Mouse (Mus musculus) hindbrain, embryonic 11.5 days (tissue): ENCODE measurements around the gene Olfr517. TPM values are rescaled to one million over a fixed set of nuclear protein-coding genes. Genes with fewer than 3 reads are reported as not detected.

Experiments
- ATAC-seq: fragments of 200-750 bp; cut with Nextera tagmentation; 2 replicates; pipeline ENCODE4 v1.8.0; 2017; ENCODE audit warnings: mild to moderate bottlenecking, moderate TSS enrichment, moderate library complexity; ENCODE audit not compliant: low FRiP score
- DNase-seq: peaks from one replicate; pipeline ENCODE4 v3.0.0-alpha.2; 2015; ENCODE audit warnings: low spot score
- H3K27ac ChIP-seq: fragments of 300-500 bp; sonication (generic); 2 replicates; pipeline ENCODE4 v1.5.1; 2014; ENCODE audit warnings: mild to moderate bottlenecking, low read depth, low read length
- H3K27me3 ChIP-seq: fragments of 300-500 bp; sonication (generic); 2 replicates; pipeline ENCODE4 v1.6.1; 2014; ENCODE audit warnings: mild to moderate bottlenecking, low read length, moderate library complexity, mixed read lengths; ENCODE audit not compliant: control insufficient read depth, insufficient read depth
- H3K36me3 ChIP-seq: fragments of 300-500 bp; sonication (generic); 2 replicates; pipeline ENCODE4 v1.6.1; 2014; ENCODE audit warnings: mild to moderate bottlenecking, low read length, moderate library complexity, mixed read lengths; ENCODE audit not compliant: control insufficient read depth, insufficient read depth
- H3K4me1 ChIP-seq: fragments of 300-500 bp; sonication (generic); replicated peaks from 2 replicates; pipeline ENCODE4 v1.6.1; 2014; ENCODE audit warnings: low read length, mixed read lengths; ENCODE audit not compliant: control insufficient read depth, insufficient read depth
- H3K4me2 ChIP-seq: fragments of 300-500 bp; sonication (generic); replicated peaks from 2 replicates; pipeline ENCODE4 v1.6.1; 2014; ENCODE audit warnings: mild to moderate bottlenecking, low read depth, low read length
- H3K4me3 ChIP-seq: fragments of 300-500 bp; sonication (generic); 2 replicates; pipeline ENCODE4 v1.5.1; 2014; ENCODE audit warnings: low read depth, low read length
- H3K9ac ChIP-seq: fragments of 300-500 bp; sonication (generic); 2 replicates; pipeline ENCODE4 v1.6.1; 2014; ENCODE audit warnings: low read depth, low read length
- H3K9me3 ChIP-seq: fragments of 300-500 bp; sonication (generic); 2 replicates; pipeline ENCODE4 v1.6.1; 2016; ENCODE audit warnings: low read length; ENCODE audit not compliant: control insufficient read depth
- WGBS: fragments of 180-500 bp; shearing (Covaris S2); extraction: QIAGEN DNeasy Blood & Tissue Kit; methylation state at CpG from one replicate; pipeline ENCODE4 v1.1.7; 2014; 5-methylcytosine and 5-hydroxymethylcytosine counted together
- polyA plus RNA-seq: library from polyadenylated mRNA; unstranded; fragments of >200 nt; fragmentation: Nextera tagmentation; extraction: Ambion mirVana; gene quantifications from 2 replicates; pipeline ENCODE4 v1.2.1, GENCODE M21; 2014

Gene Olfr517
- not detected in 2 replicates for polyA plus RNA-seq

- H3K27me3 ChIP-seq: no peaks in the 10 kb centered on the region
- H3K9me3 ChIP-seq: no peaks in the 10 kb centered on the region
- 67% methylated on average over 2 of the region's 2 CpGs for WGBS
- no peak within 1 kb of the TSS for H3K9ac ChIP-seq
- no peak for ATAC-seq
- H3K4me1 ChIP-seq: no peaks in the 10 kb centered on the region
- no peak within 1 kb of the TSS for H3K27ac ChIP-seq
- no peak within 1 kb of the TSS for H3K4me3 ChIP-seq
- no peaks in the 10 kb centered on the region for H3K36me3 ChIP-seq
- DNase-seq: no peak
- no peak within 1 kb of the TSS for H3K4me2 ChIP-seq
Measured at GRCm38 (mm10) chr7:108872279-108872678, at the start of gene Olfr517. TSS of gene Olfr517 (minus strand) at chr7:108872379.

GRCm38 (mm10) chr7:108903969-108904368, 31.8 kb upstream of the Olfr517 start:
- WGBS: 85% methylated on average over 2 of the region's 2 CpGs
- Histone ChIP-seq H3K4me3 (no peak overlapping the region), H3K36me3 (no peaks in the 10 kb centered on the region), H3K27ac (no peak overlapping the region), H3K4me1 (no peaks in the 10 kb centered on the region), H3K4me2 (no peak overlapping the region), H3K27me3 (no peaks in the 10 kb centered on the region), H3K9ac (no peak overlapping the region), H3K9me3 (no peaks in the 10 kb centered on the region)
- no peak for DNase-seq
- no peak for ATAC-seq

- no peak for ATAC-seq
Measured at GRCm38 (mm10) chr7:108894320-108894719, 22.1 kb upstream of the Olfr517 start, which contains the start of gene Olfr519. TSS of gene Olfr519 (minus strand) at chr7:108894420.

GRCm38 (mm10) chr7:108884906-108885305, 12.7 kb upstream of the Olfr517 start, which contains the start of gene Olfr518:
TSS of gene Olfr518 (minus strand) at chr7:108885006.
- no peak within 1 kb of the TSS for H3K4me2 ChIP-seq
- no peaks in the 10 kb centered on the region for H3K27me3 ChIP-seq
- no peak within 1 kb of the TSS for H3K4me3 ChIP-seq
- no peak within 1 kb of the TSS for H3K27ac ChIP-seq
- no peaks in the 10 kb centered on the region for H3K9me3 ChIP-seq
- no peak for DNase-seq
- H3K4me1 ChIP-seq: no peaks in the 10 kb centered on the region
- H3K36me3 ChIP-seq: no peaks in the 10 kb centered on the region
- 89% methylated on average over 4 of the region's 4 CpGs for WGBS
- no peak within 1 kb of the TSS for H3K9ac ChIP-seq
- no peak for ATAC-seq

More at GRCm38 (mm10) chr7:108894320-108894719, 22.1 kb upstream of the Olfr517 start, which contains the start of gene Olfr519:
- Histone ChIP-seq H3K27me3 (no peaks in the 10 kb centered on the region), H3K36me3 (no peaks in the 10 kb centered on the region), H3K4me1 (no peaks in the 10 kb centered on the region), H3K9ac (no peak within 1 kb of the TSS), H3K4me2 (no peak within 1 kb of the TSS), H3K4me3 (no peak within 1 kb of the TSS), H3K27ac (no peak within 1 kb of the TSS), H3K9me3 (no peaks in the 10 kb centered on the region)
- no peak for DNase-seq
- WGBS: 86% methylated on average over 5 of the region's 5 CpGs

- H3K27me3 ChIP-seq: no peaks in the 10 kb centered on the region
- no peaks in the 10 kb centered on the region for H3K36me3 ChIP-seq
- H3K9me3 ChIP-seq: no peaks in the 10 kb centered on the region
- no peak within 1 kb of the TSS for H3K9ac ChIP-seq
- DNase-seq (no peak), ATAC-seq (no peak)
- no peak within 1 kb of the TSS for H3K27ac ChIP-seq
- H3K4me3 ChIP-seq: no peak within 1 kb of the TSS
- no peaks in the 10 kb centered on the region for H3K4me1 ChIP-seq
- 90% methylated on average over 2 of the region's 2 CpGs for WGBS
- H3K4me2 ChIP-seq: no peak within 1 kb of the TSS
Measured at GRCm38 (mm10) chr7:108850429-108850828, 21.8 kb downstream of the Olfr517 start, which contains the start of gene Olfr516. TSS of gene Olfr516 (minus strand) at chr7:108850529.

- no peak for ATAC-seq
- no peak within 1 kb of the TSS for H3K9ac ChIP-seq
Measured at GRCm38 (mm10) chr7:108825897-108826296, 46.3 kb downstream of the Olfr517 start, which contains the start of gene Olfr514. TSS of gene Olfr514 (minus strand) at chr7:108825997.

More at GRCm38 (mm10) chr7:108825897-108826296, 46.3 kb downstream of the Olfr517 start, which contains the start of gene Olfr514:
- Histone ChIP-seq H3K4me3 (no peak within 1 kb of the TSS), H3K4me2 (no peak within 1 kb of the TSS), H3K9me3 (no peaks in the 10 kb centered on the region), H3K27me3 (no peaks in the 10 kb centered on the region), H3K36me3 (no peaks in the 10 kb centered on the region), H3K4me1 (no peaks in the 10 kb centered on the region), H3K27ac (no peak within 1 kb of the TSS)
- DNase-seq: no peak

Other genes starting within 250 kb of the Olfr517 start
- not detected in 2 replicates for gene Olfr508, start 242.4 kb downstream of the Olfr517 start, polyA plus RNA-seq
- not detected in 2 replicates for gene Olfr509, start 220.5 kb downstream of the Olfr517 start, polyA plus RNA-seq
- not detected in 2 replicates for gene Olfr510, start 206.0 kb downstream of the Olfr517 start, polyA plus RNA-seq
- gene Olfr512, start 159.1 kb downstream of the Olfr517 start, polyA plus RNA-seq: not detected in 2 replicates
- gene Olfr513, start 121.4 kb downstream of the Olfr517 start, polyA plus RNA-seq: not detected in 2 replicates
- not detected in 2 replicates for gene Olfr514, start 46.4 kb downstream of the Olfr517 start, polyA plus RNA-seq
- not detected in 2 replicates for gene Olfr516, start 21.9 kb downstream of the Olfr517 start, polyA plus RNA-seq
- not detected in 2 replicates for gene Olfr518, start 12.6 kb upstream of the Olfr517 start, polyA plus RNA-seq
- gene Olfr519, start 22.0 kb upstream of the Olfr517 start, polyA plus RNA-seq: not detected in 2 replicates
- gene Nlrp10, start 57.8 kb upstream of the Olfr517 start, polyA plus RNA-seq: not detected in 2 replicates
- 78.7 and 87.3 TPM in 2 replicates for gene Eif3f, start 62.0 kb upstream of the Olfr517 start, polyA plus RNA-seq
- 14.6 and 15.7 TPM in 2 replicates for gene Tub, start 78.0 kb upstream of the Olfr517 start, polyA plus RNA-seq
- 20.0 and 20.4 TPM in 2 replicates for gene Ric3, start 211.0 kb upstream of the Olfr517 start, polyA plus RNA-seq